Comparison of ENCODE assay signal across 11 mouse cellular contexts in genomic region chr4:70664181-70664580, GRCm38 (mm10).
"Had no signal": no experiment of that assay in that cellular context is flagged by ENCODE, and none has a peak within 500 bp of the region (broad histone marks: within the 10 kb centered on the region; RNA-seq: fewer than 3 reads in every experiment).

No protein-coding gene starts in this region.

- DNase-seq: gastrocnemius, postnatal 14 days; gastrocnemius, postnatal 36 days; heart, adult 11 months; heart, adult 2 months; heart, postnatal 14 days; heart, postnatal 36 days; kidney, adult 8-10 months; kidney, postnatal 14 days; layer of hippocampus, adult 9-11 months; layer of hippocampus, postnatal 36 days; left cerebral cortex, postnatal 4 days had no signal
